10 mouse cellular contexts compared by ENCODE assay signal in the genomic region with DNA sequence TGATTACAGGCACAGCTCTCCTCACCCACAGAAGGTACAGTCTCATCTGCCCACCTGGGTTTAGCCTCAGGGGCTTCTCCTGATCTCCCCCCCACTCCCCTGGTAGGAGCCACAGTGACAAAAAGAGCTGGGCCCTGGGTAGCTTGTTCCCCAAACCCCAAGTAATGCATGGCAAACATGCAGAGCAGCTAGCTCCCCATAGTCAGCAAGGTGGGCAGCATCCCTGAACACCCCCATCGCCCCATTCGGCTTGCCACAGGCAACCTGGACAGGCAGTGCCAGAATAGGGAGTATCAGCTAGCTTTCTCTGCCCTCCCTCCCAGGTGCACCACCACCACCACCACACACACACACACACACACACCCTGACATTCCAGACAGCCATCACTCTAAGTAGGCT. TPM values are rescaled to one million over a fixed set of nuclear protein-coding genes. Genes with fewer than 3 reads are reported as not detected.
DNase-seq lines count a peak whose midpoint lies in the region; ATAC-seq and TF ChIP-seq lines count a peak whose summit lies in the region.
"Had no signal": no experiment of that assay in that cellular context is flagged by ENCODE, and none has a peak within 500 bp of the region (broad histone marks: within the 10 kb centered on the region; RNA-seq: fewer than 3 reads in every experiment).

No protein-coding gene starts in this region.

- H3K27ac ChIP-seq in kidney, adult 2 months (ENCODE audit: insufficient read depth, low read depth, low read length), result peak overlapping the region; percentile 67
- H3K27ac ChIP-seq in thymus, adult 2 months (ENCODE audit: control insufficient read depth, insufficient read depth, low read length), result 0 out of 2 replicates have a peak overlapping the region, but pooled peaks have one; percentile 5
- no peak overlapping the region for H3K27ac ChIP-seq in limb, embryonic 13.5 days
- H3K27ac ChIP-seq: hindbrain, embryonic 15.5 days had no signal

- TF ChIP-seq CTCF in kidney, adult 2 months (conservative IDR thresholded peaks at IDR 0.05; ENCODE audit: insufficient read depth, insufficient read length, low read depth, low read length), result no peak
- no peak for TF ChIP-seq CTCF in thymus, adult 2 months (IDR thresholded peaks at IDR 0.05; ENCODE audit: borderline replicate concordance, control insufficient read depth, extremely low read depth, insufficient read depth, low read length, poor library complexity)

- H3K9me3 ChIP-seq in limb, embryonic 13.5 days, result no peaks in the 10 kb centered on the region
- H3K9me3 ChIP-seq: hindbrain, embryonic 15.5 days had no signal

- no peak for DNase-seq in kidney, adult 2 months
- no peak for DNase-seq in kidney, postnatal 14 days
- DNase-seq in thymus, adult 2 months, result no peak
- no peak for DNase-seq in thymus, postnatal 10 days (ENCODE audit: low spot score in 2 of 2)
- no peak for DNase-seq in embryo, embryonic 10.5 days (ENCODE audit: low spot score)
- DNase-seq in ovary, adult 18-20 months (ENCODE audit: low spot score), result no peak

- H3K27me3 ChIP-seq in kidney, adult 2 months (replicated peaks; ENCODE audit: control insufficient read depth, insufficient read depth, low read length), result no peaks in the 10 kb centered on the region
- H3K27me3 ChIP-seq in thymus, adult 2 months (ENCODE audit: control insufficient read depth, insufficient read depth, low read length), result no peaks in the 10 kb centered on the region
- H3K27me3 ChIP-seq in limb, embryonic 13.5 days, result peaks cover 46% of the 10 kb centered on the region

- no peak for ATAC-seq in limb, embryonic 13.5 days (ENCODE audit: low FRiP score, low read depth)
- no peak for ATAC-seq in erythroid progenitor cell, adult 5-6 weeks (replicated peaks; ENCODE audit: low FRiP score, poor library complexity, severe bottlenecking)

- 62% methylated on average over 2 of the region's 2 CpGs for WGBS in kidney, adult 2 months
- WGBS in thymus, adult 2 months, result 43% methylated on average over 2 of the region's 2 CpGs
- 95% methylated on average over 2 of the region's 2 CpGs for WGBS in limb, embryonic 13.5 days

- H3K4me2 ChIP-seq in limb, embryonic 13.5 days (replicated peaks), result peak overlapping the region; percentile 91; the same call in 1 of the 2 replicates

- H3K4me3 ChIP-seq in kidney, adult 2 months (ENCODE audit: insufficient read depth, low read depth, low read length), result peak overlapping the region; percentile 20
- 0 out of 2 replicates have a peak overlapping the region, but pooled peaks have one; percentile 1 for H3K4me3 ChIP-seq in thymus, adult 2 months (ENCODE audit: control insufficient read depth, insufficient read depth, low read length)
- no peak overlapping the region for H3K4me3 ChIP-seq in limb, embryonic 13.5 days
- H3K4me3 ChIP-seq: erythroblast, embryonic 14.5 days; hindbrain, embryonic 15.5 days had no signal

- no peaks in the 10 kb centered on the region; the same call in 1 of the 2 replicates for H3K36me3 ChIP-seq in kidney, adult 2 months (ENCODE audit: control insufficient read depth, insufficient read depth, low read length)
- peaks cover 8% of the 10 kb centered on the region for H3K36me3 ChIP-seq in thymus, adult 2 months (ENCODE audit: control insufficient read depth, insufficient read depth, low read length)
- peaks cover 3% of the 10 kb centered on the region; the same call in 1 of the 2 replicates for H3K36me3 ChIP-seq in limb, embryonic 13.5 days
- H3K36me3 ChIP-seq: hindbrain, embryonic 15.5 days had no signal

- H3K9ac ChIP-seq in limb, embryonic 13.5 days, result no peak overlapping the region
- H3K9ac ChIP-seq: hindbrain, embryonic 15.5 days had no signal

- peaks cover 9% of the 10 kb centered on the region; the same call in 1 of the 2 replicates for H3K4me1 ChIP-seq in kidney, adult 2 months (ENCODE audit: control insufficient read depth, insufficient read depth, low read length)
- peaks cover 53% of the 10 kb centered on the region for H3K4me1 ChIP-seq in thymus, adult 2 months (replicated peaks; ENCODE audit: control insufficient read depth, insufficient read depth, low read length)
- H3K4me1 ChIP-seq in limb, embryonic 13.5 days, result peaks cover 57% of the 10 kb centered on the region

- TF ChIP-seq POLR2A in kidney, adult 2 months (IDR thresholded peaks at IDR 0.05; ENCODE audit: low read depth, low read length), result no peak
- TF ChIP-seq POLR2A in thymus, adult 2 months (IDR thresholded peaks at IDR 0.05; ENCODE audit: control insufficient read depth, extremely low read depth, insufficient read depth, low read length, poor library complexity), result no peak

RNA-seq across cellular contexts. Expression of a gene that starts 4.3 kb away (rescaled TPM):
- polyA plus RNA-seq in kidney, adult 2 months (2012; rRNA removed), result 19.7 and 20.8 TPM in 2 replicates
- 48.3 and 80.5 TPM in 2 replicates for polyA plus RNA-seq in thymus, adult 2 months (2012; rRNA removed)
- 11.7 and 12.5 TPM in 2 replicates for polyA plus RNA-seq in limb, embryonic 13.5 days (2015; fragmentation: Nextera tagmentation; extraction: Ambion mirVana)
- total RNA-seq in erythroid progenitor cell, adult 5-6 weeks (2015; ENCODE audit: low replicate concordance), result 12.2 and 14.1 TPM in 2 replicates
- 4.4 and 4.6 TPM in 2 replicates for total RNA-seq in erythroid progenitor cell, adult 5-6 weeks (2017; ENCODE audit: low replicate concordance)

RNA-seq across cellular contexts. Expression of a gene that starts 15.6 kb away (rescaled TPM):
- 19.1 and 23.4 TPM in 2 replicates for polyA plus RNA-seq in kidney, adult 2 months (2012; rRNA removed)
- polyA plus RNA-seq in thymus, adult 2 months (2012; rRNA removed), result 23.3 and 25.3 TPM in 2 replicates
- 38.5 and 43.4 TPM in 2 replicates for polyA plus RNA-seq in limb, embryonic 13.5 days (2015; fragmentation: Nextera tagmentation; extraction: Ambion mirVana)
- not detected in 2 replicates for total RNA-seq in erythroid progenitor cell, adult 5-6 weeks (2015; ENCODE audit: low replicate concordance)
- total RNA-seq in erythroid progenitor cell, adult 5-6 weeks (2017; ENCODE audit: low replicate concordance), result 0.13 TPM in 1 of 2 replicates, not detected in the other
